Mouse (Mus musculus) spleen, adult 2 months (tissue): Measurements from ENCODE around the gene Dlgap4.

Experiments
- CTCF ChIP-seq: fragments of 200-500 bp; IDR thresholded peaks from 2 replicates; pipeline ENCODE4 v1.5.1; 2011; ENCODE audit warnings: mild to moderate bottlenecking, inconsistent platforms; ENCODE audit not compliant: insufficient read depth, insufficient read length, insufficient replicate concordance; ENCODE audit errors: extremely low read depth
- POLR2A ChIP-seq: fragments of 200-500 bp; IDR thresholded peaks from 2 replicates; pipeline ENCODE4 v1.6.1; 2011; ENCODE audit warnings: low read depth, low read length, inconsistent platforms

- TF ChIP-seq POLR2A (no peak), CTCF (no peak)
These were observed 167.2 kb downstream of the Dlgap4 start for GRCm38 (mm10) chr2:156780752-156781151.
